Mouse (Mus musculus) MEL (cell line): ENCODE measurements around the gene Guca2a.

ENCODE experiments used
- ELF1 ChIP-seq: IDR thresholded peaks from 2 replicates; pipeline ENCODE4 v1.6.1; 2014; ENCODE audit warnings: low read depth, mild to moderate bottlenecking, inconsistent platforms, low read length, improper control_type of control experiment, moderate library complexity
- MAX ChIP-seq: IDR thresholded peaks from 2 replicates; pipeline ENCODE4 v1.6.1; 2011; ENCODE audit warnings: low read length, improper control_type of control experiment
- TAL1 ChIP-seq: IDR thresholded peaks from 2 replicates; pipeline ENCODE4 v1.6.1; 2012; ENCODE audit warnings: mild to moderate bottlenecking, inconsistent platforms, low read length, moderate library complexity, mixed read lengths
- TCF12 ChIP-seq: IDR thresholded peaks from 2 replicates; pipeline ENCODE4 v1.6.1; 2014; ENCODE audit warnings: low read depth, mild to moderate bottlenecking, inconsistent platforms, low read length, improper control_type of control experiment, moderate library complexity

DNA sequence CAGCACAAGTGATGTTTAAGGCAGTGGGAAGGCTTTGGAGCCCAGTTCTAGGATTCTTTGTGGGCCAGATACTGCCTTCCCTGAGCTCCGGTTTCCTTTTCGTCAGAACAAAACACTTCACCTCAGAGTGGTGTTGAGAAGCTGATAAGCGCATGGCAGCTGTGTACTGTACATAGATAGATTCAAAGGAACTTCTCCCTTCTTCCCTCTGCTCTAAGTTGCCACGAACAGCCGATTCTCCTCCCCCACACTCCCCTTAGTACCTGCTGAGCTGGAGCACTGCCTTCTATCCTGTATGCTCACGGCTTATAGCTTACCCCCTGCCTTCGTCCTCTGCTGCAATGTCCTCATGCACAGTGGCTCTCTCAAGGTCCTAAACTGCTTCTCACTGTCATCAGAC lies 4.8 kb upstream of the Guca2a start:
- TF ChIP-seq TAL1 (peak; percentile 60), ELF1 (no peak), TCF12 (peak; percentile 72), MAX (no peak)
